Mouse (Mus musculus): ENCODE data around the gene Parp11. TPM values are rescaled to one million over a fixed set of nuclear protein-coding genes. Genes with fewer than 3 reads are reported as not detected.

Parp11 gene
- 23.9 and 28.4 TPM in 2 replicates for polyA plus RNA-seq (2015; fragmentation: Nextera tagmentation; extraction: Ambion mirVana)

GRCm38 (mm10) chr6:127446436-127446890 is at the start of gene Parp11:
Gene Parp11 (plus strand): TSS chr6:127446840.
- no peak within 1 kb of the TSS for H3K27ac ChIP-seq
- ATAC-seq (replicated peaks; ENCODE audit: low FRiP score) = no peak
- peaks cover 14% of the 10 kb centered on the region for H3K27me3 ChIP-seq
- H3K4me1 ChIP-seq = no peaks in the 10 kb centered on the region
- peak within 1 kb of the TSS; percentile 11; the same call in 1 of the 2 replicates for H3K4me3 ChIP-seq (replicated peaks)
- WGBS = 17% methylated on average over 8 of the region's 8 CpGs
- H3K9ac ChIP-seq = no peak within 1 kb of the TSS
- peak within 1 kb of the TSS; percentile 17; the same call in 1 of the 2 replicates for H3K4me2 ChIP-seq
- no peaks in the 10 kb centered on the region for H3K9me3 ChIP-seq (replicated peaks)
- no peaks in the 10 kb centered on the region for H3K36me3 ChIP-seq

GRCm38 (mm10) chr6:127398073-127398472 is 48.6 kb upstream of the Parp11 start:
- Histone ChIP-seq H3K4me1 (peaks cover 10% of the 10 kb centered on the region), H3K4me2 (no peak overlapping the region), H3K4me3 (replicated peaks) (no peak overlapping the region), H3K9me3 (replicated peaks) (no peaks in the 10 kb centered on the region), H3K27ac (no peak overlapping the region), H3K27me3 (no peaks in the 10 kb centered on the region), H3K36me3 (no peaks in the 10 kb centered on the region), H3K9ac (no peak overlapping the region)
- ATAC-seq (replicated peaks; ENCODE audit: low FRiP score) = no peak
- WGBS = 34% methylated on average over 2 of the region's 2 CpGs

GRCm38 (mm10) chr6:127401419-127401818 is 45.2 kb upstream of the Parp11 start:
- Histone ChIP-seq H3K27ac (no peak overlapping the region), H3K4me3 (replicated peaks) (no peak overlapping the region), H3K27me3 (peaks cover 3% of the 10 kb centered on the region; the same call in 1 of the 2 replicates), H3K36me3 (no peaks in the 10 kb centered on the region), H3K4me2 (no peak overlapping the region), H3K9ac (no peak overlapping the region), H3K4me1 (peaks cover 11% of the 10 kb centered on the region; the same call in 1 of the 2 replicates), H3K9me3 (replicated peaks) (no peaks in the 10 kb centered on the region)
- ATAC-seq (replicated peaks; ENCODE audit: low FRiP score) = no peak
- 56% methylated on average over 3 of the region's 3 CpGs for WGBS

DNA sequence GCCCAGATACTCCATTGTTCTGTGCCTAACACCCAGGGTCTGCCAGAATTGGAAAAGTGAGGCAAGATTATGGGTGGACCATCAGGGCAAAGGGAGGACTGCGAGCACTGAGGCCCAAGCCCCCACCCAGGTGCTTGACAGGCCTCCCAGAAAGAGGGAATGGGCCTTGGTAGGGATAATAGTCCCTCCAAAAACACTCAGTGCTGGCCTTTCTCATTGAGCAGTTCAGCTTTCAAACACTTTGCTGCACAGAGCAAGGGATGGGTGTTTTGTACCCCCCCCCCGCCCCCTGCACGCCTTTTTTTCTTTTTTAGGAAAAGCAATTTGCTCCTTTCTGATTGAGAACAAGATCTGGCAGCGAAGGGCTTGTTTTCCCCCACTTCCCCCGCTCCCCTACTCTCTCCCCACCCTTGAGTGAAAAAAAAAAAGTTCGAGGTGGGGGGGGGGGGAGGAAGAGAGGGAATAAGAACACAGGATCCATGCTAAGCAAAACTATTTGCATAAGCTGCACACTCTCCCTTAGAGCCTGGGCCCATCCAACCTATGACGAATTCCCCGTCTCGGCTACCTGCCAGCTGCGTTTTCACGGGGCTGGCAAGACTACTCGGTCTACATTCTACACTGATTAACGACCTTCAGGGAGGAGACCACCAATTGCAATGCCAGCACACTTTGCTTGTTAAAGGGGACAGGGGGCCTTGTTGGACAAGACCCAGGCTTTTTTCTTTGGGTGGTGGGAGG is 42.4 kb upstream of the Parp11 start:
- Histone ChIP-seq H3K4me2 (no peak overlapping the region), H3K4me1 (peaks cover 11% of the 10 kb centered on the region; the same call in 1 of the 2 replicates), H3K9ac (no peak overlapping the region), H3K27ac (no peak overlapping the region), H3K9me3 (replicated peaks) (no peaks in the 10 kb centered on the region), H3K27me3 (peaks cover 3% of the 10 kb centered on the region; the same call in 1 of the 2 replicates), H3K4me3 (replicated peaks) (no peak overlapping the region), H3K36me3 (no peaks in the 10 kb centered on the region)
- 31% methylated on average over 13 of the region's 13 CpGs for whole genome bisulfite sequencing
- ATAC-seq (replicated peaks; ENCODE audit: low FRiP score) = no peak; the same call in 1 of the 2 replicates

DNA sequence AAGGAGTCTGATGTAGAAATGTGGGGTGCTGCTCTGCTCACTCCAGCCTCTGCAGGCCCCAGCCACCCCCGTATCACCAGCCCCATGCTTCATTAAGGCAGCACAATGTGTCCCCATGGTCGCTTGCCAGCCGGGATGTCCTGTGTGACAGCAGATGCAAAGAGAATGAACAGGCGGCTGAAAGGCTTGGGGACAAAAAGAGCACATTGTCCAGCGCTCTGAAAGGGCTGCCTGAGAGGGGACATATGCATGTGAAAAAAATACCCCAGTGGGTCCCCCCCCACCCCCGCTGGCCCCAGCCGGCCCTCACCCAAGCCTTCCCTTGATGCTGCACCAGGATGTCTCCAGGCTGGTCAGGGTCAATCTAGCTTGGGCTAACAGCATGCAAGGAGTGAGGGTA is 41.0 kb upstream of the Parp11 start:
- no peaks in the 10 kb centered on the region for H3K9me3 ChIP-seq (replicated peaks)

GRCm38 (mm10) chr6:127407742-127408141 is 38.9 kb upstream of the Parp11 start:
- peaks cover 11% of the 10 kb centered on the region; the same call in 1 of the 2 replicates for H3K4me1 ChIP-seq
- no peak overlapping the region for H3K4me2 ChIP-seq
- no peaks in the 10 kb centered on the region for H3K9me3 ChIP-seq (replicated peaks)
- H3K4me3 ChIP-seq (replicated peaks) = no peak overlapping the region
- no peak overlapping the region for H3K27ac ChIP-seq
- no peak overlapping the region for H3K9ac ChIP-seq
- 28% methylated on average over 4 of the region's 4 CpGs for WGBS
- H3K36me3 ChIP-seq = no peaks in the 10 kb centered on the region
- ATAC-seq (replicated peaks; ENCODE audit: low FRiP score) = no peak
- peaks cover 3% of the 10 kb centered on the region; the same call in 1 of the 2 replicates for H3K27me3 ChIP-seq

More for the DNA sequence above, 41.0 kb upstream of the Parp11 start:
- Histone ChIP-seq H3K4me1 (peaks cover 11% of the 10 kb centered on the region; the same call in 1 of the 2 replicates), H3K4me2 (no peak overlapping the region), H3K36me3 (no peaks in the 10 kb centered on the region), H3K27ac (no peak overlapping the region), H3K27me3 (peaks cover 3% of the 10 kb centered on the region; the same call in 1 of the 2 replicates), H3K4me3 (replicated peaks) (no peak overlapping the region), H3K9ac (no peak overlapping the region)
- ATAC-seq (replicated peaks; ENCODE audit: low FRiP score) = no peak
- 74% methylated on average over 7 of the region's 7 CpGs for WGBS

DNA sequence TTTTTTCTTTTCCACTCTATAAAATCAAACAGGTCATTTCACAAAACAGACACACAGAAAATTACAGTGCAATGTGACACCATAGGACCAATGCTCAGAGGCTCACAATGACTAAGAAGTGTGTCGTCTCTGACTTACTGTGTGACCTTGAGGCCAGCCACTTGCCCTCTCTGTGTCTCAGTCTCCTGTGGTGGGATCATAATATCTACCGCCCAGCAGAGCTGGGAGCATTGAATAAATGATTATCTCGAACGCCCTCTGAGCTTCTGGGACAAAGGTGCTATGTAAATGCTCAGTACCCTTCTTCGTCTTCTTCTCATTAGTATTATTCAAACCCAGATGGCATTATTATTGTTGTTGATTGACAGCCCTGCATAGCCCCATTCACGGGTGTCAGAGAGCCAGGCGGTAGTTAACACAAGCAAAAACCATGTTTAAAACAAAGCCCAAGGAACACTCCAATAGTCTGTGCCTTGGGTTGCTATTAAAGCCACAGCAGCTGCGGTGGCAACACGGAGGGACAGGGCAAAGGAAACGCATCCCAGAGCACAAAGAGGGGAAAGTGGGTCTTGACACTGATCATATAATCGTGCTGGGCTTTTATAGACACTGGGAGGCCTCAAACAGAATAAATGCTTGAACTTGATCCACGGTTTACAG is 29.0 kb upstream of the Parp11 start:
- 66% methylated on average over 12 of the region's 12 CpGs for WGBS

DNA sequence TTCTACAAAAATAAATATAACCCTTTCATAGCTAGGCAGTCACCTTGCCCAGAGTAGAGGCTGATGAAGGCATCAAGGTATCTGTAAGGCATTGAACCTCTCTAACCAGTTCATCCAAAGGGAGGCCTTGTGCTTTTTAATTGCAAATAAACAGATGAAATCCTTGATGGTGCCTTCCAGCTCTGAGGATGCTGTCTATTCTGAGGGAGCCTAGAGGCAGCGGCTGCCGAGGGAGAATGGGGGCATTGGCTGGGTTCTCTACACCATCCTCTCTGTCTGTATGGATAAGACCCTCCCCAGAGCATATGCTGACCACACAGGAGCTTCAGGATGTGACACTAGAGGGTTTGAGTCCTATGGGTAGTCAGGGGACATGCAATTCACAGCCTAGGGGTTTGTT is 28.3 kb upstream of the Parp11 start:
- ATAC-seq (replicated peaks; ENCODE audit: low FRiP score) = no peak
- no peak overlapping the region for H3K27ac ChIP-seq
- H3K4me2 ChIP-seq = no peak overlapping the region
- H3K36me3 ChIP-seq = no peaks in the 10 kb centered on the region
- H3K27me3 ChIP-seq = no peaks in the 10 kb centered on the region
- no peaks in the 10 kb centered on the region for H3K4me1 ChIP-seq
- WGBS = 85% methylated on average over 2 of the region's 2 CpGs
- H3K9ac ChIP-seq = no peak overlapping the region
- no peaks in the 10 kb centered on the region for H3K9me3 ChIP-seq (replicated peaks)
- H3K4me3 ChIP-seq (replicated peaks) = no peak overlapping the region

More for the DNA sequence above, 29.0 kb upstream of the Parp11 start:
- H3K27ac ChIP-seq = no peak overlapping the region
- no peaks in the 10 kb centered on the region for H3K9me3 ChIP-seq (replicated peaks)
- no peaks in the 10 kb centered on the region for H3K4me1 ChIP-seq
- H3K27me3 ChIP-seq = no peaks in the 10 kb centered on the region
- H3K9ac ChIP-seq = no peak overlapping the region
- H3K4me2 ChIP-seq = no peak overlapping the region
- no peak for ATAC-seq (replicated peaks; ENCODE audit: low FRiP score)
- H3K36me3 ChIP-seq = no peaks in the 10 kb centered on the region
- no peak overlapping the region for H3K4me3 ChIP-seq (replicated peaks)

DNA sequence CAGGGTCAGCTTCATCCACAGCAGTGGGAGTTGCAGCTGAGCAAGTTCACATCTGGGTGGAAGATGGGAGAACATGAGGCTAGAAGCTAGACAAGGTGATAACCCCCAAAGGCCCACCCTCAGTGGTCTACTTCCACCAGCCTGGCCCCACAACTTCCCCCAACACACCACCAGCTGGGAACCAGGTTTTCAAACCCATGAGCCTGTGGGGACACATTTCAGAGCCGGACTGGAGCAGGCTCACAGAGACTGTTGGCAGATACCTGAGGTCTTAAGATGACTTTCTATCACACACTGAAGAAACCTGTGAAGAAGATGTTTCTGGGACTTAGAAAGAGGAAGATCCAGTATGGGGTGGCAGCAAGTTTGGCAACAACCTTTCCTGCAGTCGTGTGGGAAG is 26.5 kb upstream of the Parp11 start:
- H3K27ac ChIP-seq = no peak overlapping the region
- ATAC-seq (replicated peaks; ENCODE audit: low FRiP score) = no peak
- no peaks in the 10 kb centered on the region for H3K36me3 ChIP-seq
- H3K4me2 ChIP-seq = no peak overlapping the region
- no peaks in the 10 kb centered on the region for H3K9me3 ChIP-seq (replicated peaks)
- no peaks in the 10 kb centered on the region for H3K4me1 ChIP-seq
- no peak overlapping the region for H3K4me3 ChIP-seq (replicated peaks)
- WGBS = 76% methylated on average over 2 of the region's 2 CpGs
- H3K9ac ChIP-seq = no peak overlapping the region
- no peaks in the 10 kb centered on the region for H3K27me3 ChIP-seq

- Histone ChIP-seq H3K9me3 (replicated peaks) (no peaks in the 10 kb centered on the region), H3K4me1 (no peaks in the 10 kb centered on the region), H3K27me3 (no peaks in the 10 kb centered on the region), H3K27ac (no peak overlapping the region), H3K4me2 (no peak overlapping the region), H3K9ac (no peak overlapping the region), H3K36me3 (no peaks in the 10 kb centered on the region), H3K4me3 (replicated peaks) (no peak overlapping the region)
- 83% methylated on average over 5 of the region's 5 CpGs for WGBS
- no peak for ATAC-seq (replicated peaks; ENCODE audit: low FRiP score)
These were observed 21.5 kb upstream of the Parp11 start for GRCm38 (mm10) chr6:127425095-127425494.

GRCm38 (mm10) chr6:127430716-127431115 is 15.9 kb upstream of the Parp11 start:
- Histone ChIP-seq H3K4me1 (no peaks in the 10 kb centered on the region), H3K9me3 (replicated peaks) (no peaks in the 10 kb centered on the region), H3K4me3 (replicated peaks) (no peak overlapping the region), H3K36me3 (no peaks in the 10 kb centered on the region), H3K4me2 (no peak overlapping the region), H3K9ac (no peak overlapping the region), H3K27ac (no peak overlapping the region), H3K27me3 (no peaks in the 10 kb centered on the region)
- 81% methylated on average over 7 of the region's 7 CpGs for WGBS
- ATAC-seq (replicated peaks; ENCODE audit: low FRiP score) = no peak

GRCm38 (mm10) chr6:127431196-127431766 is 15.4 kb upstream of the Parp11 start:
- H3K4me2 ChIP-seq = no peak overlapping the region
- no peaks in the 10 kb centered on the region for H3K36me3 ChIP-seq
- no peak overlapping the region for H3K4me3 ChIP-seq (replicated peaks)
- H3K9me3 ChIP-seq (replicated peaks) = no peaks in the 10 kb centered on the region
- no peaks in the 10 kb centered on the region for H3K27me3 ChIP-seq
- WGBS = 44% methylated on average over 6 of the region's 6 CpGs
- H3K4me1 ChIP-seq = no peaks in the 10 kb centered on the region
- no peak overlapping the region for H3K9ac ChIP-seq
- no peak overlapping the region for H3K27ac ChIP-seq
- ATAC-seq (replicated peaks; ENCODE audit: low FRiP score) = no peak

Data from kidney, embryonic 15.5 days (tissue).